Mouse (Mus musculus): ENCODE measurements around the gene Wnk2.

Wnk2 gene

DNA sequence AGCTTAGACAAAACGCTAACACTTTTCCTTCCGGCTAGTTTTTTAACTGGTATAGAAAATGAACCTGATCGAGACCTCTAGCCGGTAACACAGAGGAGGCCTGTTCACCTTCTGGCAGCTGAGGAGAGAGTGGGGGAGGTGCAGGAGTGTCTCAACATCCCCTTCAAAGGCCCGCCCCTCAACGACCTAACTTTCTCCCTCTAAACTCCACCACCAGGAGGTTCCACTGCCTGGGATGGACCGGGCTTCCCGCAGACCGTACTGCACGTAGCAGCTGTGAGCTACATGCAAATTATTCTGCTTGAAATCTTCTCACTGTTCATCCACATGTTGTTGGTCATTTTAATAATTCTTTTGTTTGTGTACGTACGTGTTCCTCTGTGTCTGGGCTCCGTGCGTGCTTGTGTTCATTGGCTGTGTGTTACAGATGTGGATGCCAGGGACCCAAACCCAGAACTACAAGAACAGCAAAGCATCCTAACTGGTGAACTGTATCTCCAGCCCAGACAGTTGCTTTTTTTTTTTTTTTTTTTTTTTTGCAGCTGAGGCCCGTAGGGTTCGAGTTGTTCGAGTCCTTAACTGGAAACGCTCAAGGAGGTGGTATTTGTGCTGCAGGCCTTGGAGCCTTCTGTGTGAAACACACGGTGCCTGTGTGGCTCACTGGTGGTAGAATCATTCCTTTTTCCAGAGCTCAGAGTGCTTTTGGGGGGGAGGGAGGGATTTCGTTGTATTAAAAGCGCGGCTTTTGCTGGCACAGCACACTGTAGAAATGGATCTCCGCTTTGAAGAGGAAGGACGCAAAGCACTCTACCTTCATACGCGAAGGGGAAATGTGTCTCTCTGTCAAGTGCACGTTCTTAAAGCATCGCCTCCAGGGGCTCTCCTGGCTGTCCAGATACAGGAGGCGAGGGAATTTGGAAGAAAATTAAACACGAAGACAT is 132.2 kb downstream of the Wnk2 start:
- in situ Hi-C loops (cut with MboI; ENCODE audit: unreplicated experiment in 2 of 2), result loop anchor here in 1 of 2 experiments (25.0 kb wide), 1 partner anchor 478 kb away; no protein-coding TSS in a partner anchor

DNA sequence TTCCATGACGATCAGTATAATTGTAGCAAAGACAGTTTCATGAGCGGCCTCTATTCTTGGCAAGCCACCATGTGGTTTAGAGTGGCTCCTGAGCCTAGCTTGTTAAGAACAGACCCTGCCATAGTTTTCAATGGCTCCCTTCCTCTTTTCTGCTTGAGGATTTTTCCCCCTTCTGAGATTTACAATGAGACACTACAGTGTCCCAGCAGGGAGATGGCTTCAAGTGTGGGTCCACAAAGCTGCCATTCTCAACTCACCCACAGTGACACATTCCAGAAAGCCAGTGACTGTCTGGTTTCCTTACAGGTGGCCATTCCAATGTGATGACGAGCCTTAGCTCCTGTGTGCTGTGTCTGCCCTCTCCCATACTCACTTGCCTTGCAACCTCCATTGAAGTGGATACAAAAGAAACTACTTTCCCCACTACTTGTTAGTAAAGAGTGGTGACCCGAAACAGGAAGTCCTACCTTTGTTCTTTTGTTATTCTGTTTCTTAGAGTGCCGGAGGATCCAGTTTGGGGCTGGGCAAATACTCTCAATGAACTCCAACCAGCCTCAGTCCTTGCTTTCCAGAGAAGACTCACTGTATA is 134.5 kb downstream of the Wnk2 start:
- in situ Hi-C loops (cut with MboI; ENCODE audit: unreplicated experiment in 2 of 2), result loop anchor here in 1 of 2 experiments (25.0 kb wide), 1 partner anchor 476 kb away; no protein-coding TSS in a partner anchor

DNA sequence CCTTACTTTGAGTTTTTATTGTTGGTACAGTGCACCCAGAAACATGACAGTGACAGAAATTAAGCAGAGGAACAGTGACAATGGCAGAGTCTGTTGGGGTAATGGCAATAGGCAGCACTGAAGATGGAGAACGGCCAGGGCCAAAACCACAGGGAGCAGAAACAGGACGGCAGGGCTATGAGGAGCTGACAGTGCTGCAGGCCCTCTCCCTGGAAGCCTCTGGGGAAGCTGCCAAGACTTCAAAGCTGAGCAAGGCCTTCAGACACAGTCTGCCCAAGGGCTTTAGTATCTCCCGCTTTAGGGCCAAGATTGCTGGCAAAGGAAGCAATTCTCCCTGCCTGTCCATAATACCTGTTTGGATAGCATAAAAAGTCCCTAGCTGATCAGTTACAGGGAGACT is 146.1 kb downstream of the Wnk2 start:
- in situ Hi-C loops (cut with MboI; ENCODE audit: unreplicated experiment in 2 of 2), result loop anchor here in 1 of 2 experiments (25.0 kb wide), 1 partner anchor 464 kb away; no protein-coding TSS in a partner anchor

DNA sequence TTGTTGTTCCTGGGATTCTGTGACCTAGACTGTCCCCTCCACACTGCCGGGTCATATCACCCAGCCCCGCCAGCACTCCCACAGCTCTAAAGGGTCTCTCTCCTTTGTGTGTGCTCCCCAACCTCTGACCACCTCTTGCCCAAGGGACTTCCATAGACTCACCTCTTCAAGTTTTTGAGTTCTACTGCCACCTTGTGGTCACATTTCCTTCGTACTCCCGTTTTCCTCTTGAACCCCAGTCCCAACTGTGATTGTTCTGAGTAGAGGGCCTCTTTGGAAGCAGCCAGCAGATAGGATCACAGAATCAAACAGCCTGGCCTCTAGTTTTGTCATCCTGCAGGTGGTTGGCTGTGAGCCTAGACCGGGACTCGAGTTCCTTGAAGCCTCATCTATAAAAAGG is 149.2 kb downstream of the Wnk2 start:
- in situ Hi-C loops (cut with MboI; ENCODE audit: unreplicated experiment in 2 of 2), result loop anchor here (5.0 to 25.0 kb wide), 4 partner anchors 124 to 461 kb away; partner anchors contain the start of gene Phf2 (in 1 of the 2)

DNA sequence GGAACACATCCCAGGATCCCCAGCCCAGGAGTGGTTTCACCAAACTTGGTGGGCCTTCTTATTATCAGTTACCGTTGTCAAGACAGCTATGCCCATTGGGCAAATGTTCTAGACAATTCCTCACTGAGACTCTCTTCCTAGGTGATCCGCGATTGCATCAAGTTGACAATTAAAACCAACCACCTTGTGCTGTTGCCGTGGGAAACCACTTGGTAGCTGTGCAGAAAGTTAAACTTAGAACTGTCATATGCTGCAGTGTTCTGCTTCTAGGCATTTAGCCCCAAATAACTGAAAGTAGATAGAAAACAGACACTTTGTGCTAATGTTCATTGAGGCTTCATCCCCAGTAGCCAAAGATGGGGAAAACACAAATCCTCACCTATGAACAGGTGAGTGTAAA is 151.1 kb downstream of the Wnk2 start:
- in situ Hi-C loops (cut with MboI; ENCODE audit: unreplicated experiment in 2 of 2), result loop anchor here (5.0 to 25.0 kb wide), 4 partner anchors 122 to 459 kb away; partner anchors contain the start of gene Phf2 (in 1 of the 2)

DNA sequence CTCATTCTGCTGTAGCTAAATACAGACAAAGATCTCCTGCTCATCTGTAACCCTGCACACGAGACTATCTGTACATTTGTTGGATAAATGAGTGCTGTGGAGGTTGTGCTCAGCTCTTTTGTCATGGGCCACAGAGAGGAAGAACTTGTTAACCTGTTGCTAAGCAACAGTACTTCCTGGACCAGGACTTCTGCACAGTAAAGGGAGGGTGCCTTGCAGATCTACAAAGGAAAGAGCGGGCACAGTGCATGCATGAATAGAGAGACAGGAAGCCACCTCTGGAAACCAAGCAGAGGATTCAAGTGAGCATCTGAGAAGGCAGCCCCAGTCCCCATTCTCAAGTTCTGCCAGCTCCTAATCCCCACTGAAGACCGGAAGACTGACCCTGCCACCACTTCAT is 152.9 kb downstream of the Wnk2 start:
- in situ Hi-C loops (cut with MboI; ENCODE audit: unreplicated experiment in 2 of 2), result loop anchor here (5.0 to 25.0 kb wide), 4 partner anchors 120 to 458 kb away; partner anchors contain the start of gene Phf2 (in 1 of the 2)

DNA sequence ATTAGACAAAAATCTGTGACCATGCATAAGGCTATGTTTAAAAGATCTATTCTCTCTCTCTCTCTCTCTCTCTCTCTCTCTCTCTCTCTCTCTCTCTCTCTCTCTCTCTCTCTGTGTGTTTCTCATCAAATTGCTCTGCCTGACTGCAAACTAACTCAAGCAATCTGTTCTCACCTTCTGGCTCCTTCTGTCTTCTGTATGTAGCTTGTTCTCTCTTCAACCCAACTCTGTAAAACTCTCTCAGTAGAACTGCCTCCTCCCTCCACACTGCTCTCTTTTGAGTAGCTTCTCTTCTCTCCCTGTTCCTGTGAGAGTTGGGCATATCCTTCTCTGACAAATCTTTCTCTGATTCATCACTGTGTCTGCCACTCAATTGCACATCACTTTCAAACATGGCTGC is 154.9 kb downstream of the Wnk2 start:
- in situ Hi-C loops (cut with MboI; ENCODE audit: unreplicated experiment in 2 of 2), result loop anchor here (10.0 to 25.0 kb wide), 3 partner anchors 118 to 456 kb away; partner anchors contain the start of gene Phf2 (in 1 of the 2)

DNA sequence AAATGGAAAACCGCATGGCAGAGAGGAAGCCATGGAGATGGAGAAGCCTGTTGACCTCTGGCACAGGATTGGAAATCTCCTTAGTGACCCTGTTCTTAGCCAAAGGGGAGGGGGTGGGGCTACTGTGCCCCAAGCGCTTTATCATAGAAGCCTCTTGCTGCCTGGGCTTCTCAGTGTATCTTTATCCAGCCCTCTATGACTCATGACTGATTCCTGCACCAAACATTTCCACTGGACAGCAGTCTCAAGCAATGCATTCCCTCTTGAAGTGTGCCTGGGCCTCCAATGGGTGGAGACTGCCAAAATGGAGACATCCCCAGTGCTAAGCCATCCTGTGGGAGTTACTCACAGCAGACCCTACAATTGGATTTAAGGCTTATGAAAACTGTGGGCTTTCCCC is 157.7 kb downstream of the Wnk2 start:
- in situ Hi-C loops (cut with MboI; ENCODE audit: unreplicated experiment in 2 of 2), result loop anchor here (10.0 to 25.0 kb wide), 3 partner anchors 115 to 453 kb away; partner anchors contain the start of gene Phf2 (in 1 of the 2)

Data from v-Abl transformed pro-B cells (cell line).